Comparison of ENCODE assay signal across 28 mouse cellular contexts in genomic region chr4:133063203-133063602, GRCm38 (mm10). TPM values are rescaled to one million over a fixed set of nuclear protein-coding genes. Genes with fewer than 3 reads are reported as not detected.
DNase-seq lines count a peak whose midpoint lies in the region; ATAC-seq and TF ChIP-seq lines count a peak whose summit lies in the region.
"Had no signal": no experiment of that assay in that cellular context is flagged by ENCODE, and none has a peak within 500 bp of the region (broad histone marks: within the 10 kb centered on the region; RNA-seq: fewer than 3 reads in every experiment).

No protein-coding gene starts in this region.

- no peak for TF ChIP-seq POLR2A in liver, adult 2 months (IDR thresholded peaks at IDR 0.05; ENCODE audit: extremely low read depth, insufficient read depth, low read length)

- intact Hi-C loops in heart, postnatal 25 days (cut with DNase I) = loop anchor here (5.0 kb wide), 1 partner anchor 134 kb away; no protein-coding TSS in a partner anchor

- H3K79me2 ChIP-seq in liver, adult 2 months (ENCODE audit: control insufficient read depth, insufficient read depth, low read length) = peaks cover 3% of the 10 kb centered on the region; the same call in 1 of the 2 replicates

- H3K4me1 ChIP-seq in heart, embryonic 14.5 days (ENCODE audit: control insufficient read depth in 2 of 2, insufficient read depth in 2 of 2, low read length in 2 of 2) = peaks cover 17 to 35% of the 10 kb centered on the region in 2 experiments
- H3K4me1 ChIP-seq in liver, adult 2 months (ENCODE audit: control insufficient read depth, insufficient read depth, low read length) = peaks cover 4% of the 10 kb centered on the region

- peak; percentile 90 for DNase-seq in heart, adult 11 months
- DNase-seq in heart, postnatal 25 days (ENCODE audit: low spot score) = no peak
- DNase-seq in heart, adult 18-20 months = no peak
- DNase-seq in liver, adult 2 months (ENCODE audit: extremely low read depth, low read depth, low spot score) = no peak
- no peak for DNase-seq in liver
- DNase-seq in right cerebral cortex, postnatal 25 days = no peak
- DNase-seq: adrenal gland, postnatal 25 days; cerebellum, adult 11-12 months; cerebellum, adult 9-11 months; embryo, embryonic 11 days; right cerebral cortex, adult 18-20 months; right cerebral cortex, postnatal 4 days; thymus, adult 18-20 months; thymus, postnatal 25 days had no signal

- H3K27ac ChIP-seq in heart, embryonic 14.5 days (replicated peaks in 1 of 2; ENCODE audit: control insufficient read depth in 1 of 2, insufficient read depth in 1 of 2, low read depth in 2 of 2, low read length in 2 of 2) = no peak overlapping the region; a peak in 1 of 4 replicates
- H3K27ac ChIP-seq in liver, adult 2 months (replicated peaks; ENCODE audit: insufficient read depth, low read depth, low read length) = peak overlapping the region; percentile 71
- H3K27ac ChIP-seq: embryonic facial prominence, embryonic 12.5 days; layer of hippocampus, adult 2 months; left cerebral cortex, adult 2 months; limb, embryonic 12.5 days; lung, embryonic 15.5 days; neural tube, embryonic 12.5 days; stomach, postnatal 0 days had no signal

- H3K4me3 ChIP-seq in heart, embryonic 14.5 days (ENCODE audit: control insufficient read depth in 1 of 2, insufficient read depth in 1 of 2, low read depth in 1 of 2, low read length in 2 of 2) = no peak overlapping the region
- no peak overlapping the region for H3K4me3 ChIP-seq in liver, adult 2 months (ENCODE audit: insufficient read depth, low read depth, low read length)
- H3K4me3 ChIP-seq: embryonic facial prominence, embryonic 12.5 days; heart, embryonic 15.5 days; layer of hippocampus, adult 2 months; left cerebral cortex, adult 2 months; limb, embryonic 12.5 days; liver, embryonic 15.5 days; lung, embryonic 15.5 days; neural tube, embryonic 12.5 days had no signal

- no peak for ATAC-seq in heart, embryonic 14.5 days (ENCODE audit: insufficient number of reproducible peaks, insufficient read depth, low FRiP score, low read depth)
- ATAC-seq: forebrain, embryonic 14.5 days; hindbrain, embryonic 16.5 days; midbrain, embryonic 16.5 days had no signal

- 90% methylated on average over 18 of the region's 18 CpGs for WGBS in heart, embryonic 14.5 days
- 93% methylated on average over 18 of the region's 18 CpGs for WGBS in liver, adult 2 months

- no peak for TF ChIP-seq CTCF in liver, adult 2 months (IDR thresholded peaks at IDR 0.05; ENCODE audit: low read depth, low read length)

- H3K9me3 ChIP-seq in heart, embryonic 14.5 days (ENCODE audit: control insufficient read depth, low read length) = no peaks in the 10 kb centered on the region
- H3K9me3 ChIP-seq: embryonic facial prominence, embryonic 12.5 days; heart, embryonic 15.5 days; limb, embryonic 12.5 days; liver, embryonic 15.5 days; lung, embryonic 15.5 days; neural tube, embryonic 12.5 days had no signal

- peaks cover 84% of the 10 kb centered on the region for H3K36me3 ChIP-seq in heart, embryonic 14.5 days (ENCODE audit: control insufficient read depth, insufficient read depth, low read length)
- H3K36me3 ChIP-seq in liver, adult 2 months (ENCODE audit: control insufficient read depth, insufficient read depth, low read length) = peaks cover 4% of the 10 kb centered on the region; the same call in 1 of the 2 replicates

- H3K27me3 ChIP-seq in heart, embryonic 14.5 days (ENCODE audit: control insufficient read depth, insufficient read depth, low read length) = no peaks in the 10 kb centered on the region
- no peaks in the 10 kb centered on the region for H3K27me3 ChIP-seq in liver, adult 2 months (ENCODE audit: control insufficient read depth, insufficient read depth, low read length)
- H3K27me3 ChIP-seq: embryonic facial prominence, embryonic 12.5 days; heart, embryonic 15.5 days; limb, embryonic 12.5 days; liver, embryonic 15.5 days; lung, embryonic 15.5 days; neural tube, embryonic 12.5 days had no signal

- no peak overlapping the region for H3K4me2 ChIP-seq in heart, embryonic 14.5 days (ENCODE audit: low read length)
- H3K4me2 ChIP-seq: embryonic facial prominence, embryonic 12.5 days; heart, embryonic 15.5 days; limb, embryonic 12.5 days; liver, embryonic 15.5 days; lung, embryonic 15.5 days; midbrain, embryonic 11.5 days; neural tube, embryonic 12.5 days had no signal

- peak overlapping the region; percentile 50; the same call in 1 of the 2 replicates for H3K9ac ChIP-seq in heart, embryonic 14.5 days (ENCODE audit: low read length)
- H3K9ac ChIP-seq in liver, adult 2 months (ENCODE audit: low read depth, low read length) = no peak overlapping the region
- H3K9ac ChIP-seq: embryonic facial prominence, embryonic 12.5 days; limb, embryonic 12.5 days; liver, embryonic 15.5 days; lung, embryonic 15.5 days; neural tube, embryonic 12.5 days had no signal

RNA-seq across cellular contexts. Expression of gene Ahdc1, which starts 52.1 kb away (rescaled TPM):
- total RNA-seq in heart, postnatal 25 days (2021) = 10 to 100 TPM; 43.2 to 50.4 TPM
- polyA plus RNA-seq in heart, embryonic 14.5 days (2014; fragmentation: Nextera tagmentation; extraction: Ambion mirVana) = 7.1 and 9.0 TPM in 2 replicates
- 10 to 100 TPM; 36.3 to 38.5 TPM for total RNA-seq in heart, adult 18-20 months (2021)
- 2.4 and 4.1 TPM in 2 replicates for total RNA-seq in liver, adult 2 months (2014; rRNA removed)
- polyA plus RNA-seq in liver, adult 2 months (2012; rRNA removed) = 8.7 and 8.8 TPM in 2 replicates
